Mouse (Mus musculus) regulatory T cell (primary cell): ENCODE results near the gene Gle1.

ENCODE experiments used
- in situ Hi-C: fragments of 300-600 bp; cut with MboI, MseI; formaldehyde crosslinking; loops from one replicate; pipeline ENCODE4 v1.15.1; 2025; ENCODE audit warnings: high pct_unique_total_duplicates

Gle1 gene

GRCm38 (mm10) chr2:29964354-29965249 is 29.4 kb downstream of the Gle1 start:
- in situ Hi-C loops, result no loop called here

DNA sequence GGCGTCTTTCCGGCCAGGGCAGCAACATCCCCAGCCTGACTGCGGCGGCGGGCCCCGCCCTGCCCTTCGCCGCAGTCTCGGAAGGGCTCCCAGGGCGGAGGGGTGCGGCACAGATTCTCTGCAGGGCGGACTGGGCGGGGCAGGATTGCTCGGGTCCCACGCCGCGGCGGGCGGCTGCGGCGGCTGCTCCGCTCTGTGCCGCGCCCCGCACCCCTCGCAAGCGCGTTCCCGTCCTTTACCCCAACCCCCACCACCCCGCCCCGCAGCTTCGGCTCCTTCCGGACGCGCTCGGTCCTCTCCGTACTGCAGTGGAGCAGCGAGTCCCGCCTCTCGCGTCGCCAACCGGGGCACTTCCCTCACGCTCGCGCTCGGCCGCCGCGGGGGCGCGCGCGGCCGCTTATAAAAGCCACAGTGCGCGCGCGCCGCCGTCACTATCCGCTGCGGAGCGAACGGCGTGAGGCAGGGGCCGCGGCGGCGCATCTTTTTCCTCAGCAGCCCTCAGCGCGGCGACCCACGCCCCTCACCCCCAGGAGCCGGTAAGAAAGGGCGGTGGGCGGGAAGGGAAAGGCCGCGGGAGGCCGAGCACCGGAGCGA is 30.1 kb downstream of the Gle1 start, which contains the start of gene Sptan1:
Sptan1 (plus strand) TSS at position 311 of the 594 bp plus-strand sequence.
- in situ Hi-C loops, result no loop called here

- in situ Hi-C loops, result no loop called here
Observed at GRCm38 (mm10) chr2:29965906-29966305, 30.7 kb downstream of the Gle1 start.

DNA sequence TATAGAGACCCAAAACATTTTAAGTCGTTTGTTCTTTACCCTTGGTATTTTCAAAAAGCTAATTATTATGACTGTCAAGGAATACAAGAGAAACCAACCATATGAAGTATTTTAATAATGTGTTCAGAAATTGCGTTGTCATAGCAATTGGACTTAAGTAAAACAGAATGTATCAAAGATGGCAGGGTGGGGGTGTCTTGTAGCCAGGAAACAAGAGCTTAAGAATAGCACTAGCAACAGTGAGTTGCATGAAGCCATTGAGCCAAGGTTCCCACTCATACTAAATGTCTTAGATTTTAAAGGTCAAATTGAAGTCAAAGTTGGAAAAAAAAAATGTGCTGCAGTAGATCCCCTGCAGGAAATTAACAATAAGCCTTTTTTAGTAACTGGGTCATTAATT is 31.6 kb downstream of the Gle1 start:
- in situ Hi-C loops, result no loop called here

- in situ Hi-C loops, result no loop called here
Observed at GRCm38 (mm10) chr2:29967768-29968167, 32.5 kb downstream of the Gle1 start.

DNA sequence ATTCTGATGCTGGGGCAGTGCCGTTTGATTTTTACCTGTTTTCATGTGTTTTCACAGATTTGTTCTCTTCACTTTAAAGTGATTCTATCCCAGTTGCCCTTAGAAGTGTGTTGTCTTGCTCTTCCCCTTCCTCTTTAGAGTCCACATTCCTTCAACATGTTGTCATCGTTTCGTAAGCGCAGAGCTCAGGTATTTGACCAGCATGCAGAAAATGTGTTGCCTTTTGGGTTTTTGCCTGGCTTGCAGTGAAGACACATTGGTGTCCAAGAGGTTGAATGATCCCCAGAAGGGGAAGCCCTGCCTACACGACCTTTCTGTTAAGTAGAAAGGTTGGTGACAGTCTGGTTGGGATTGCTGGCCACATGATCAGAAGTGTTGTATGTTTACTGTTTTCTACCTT is 33.4 kb downstream of the Gle1 start:
- in situ Hi-C loops, result no loop called here

DNA sequence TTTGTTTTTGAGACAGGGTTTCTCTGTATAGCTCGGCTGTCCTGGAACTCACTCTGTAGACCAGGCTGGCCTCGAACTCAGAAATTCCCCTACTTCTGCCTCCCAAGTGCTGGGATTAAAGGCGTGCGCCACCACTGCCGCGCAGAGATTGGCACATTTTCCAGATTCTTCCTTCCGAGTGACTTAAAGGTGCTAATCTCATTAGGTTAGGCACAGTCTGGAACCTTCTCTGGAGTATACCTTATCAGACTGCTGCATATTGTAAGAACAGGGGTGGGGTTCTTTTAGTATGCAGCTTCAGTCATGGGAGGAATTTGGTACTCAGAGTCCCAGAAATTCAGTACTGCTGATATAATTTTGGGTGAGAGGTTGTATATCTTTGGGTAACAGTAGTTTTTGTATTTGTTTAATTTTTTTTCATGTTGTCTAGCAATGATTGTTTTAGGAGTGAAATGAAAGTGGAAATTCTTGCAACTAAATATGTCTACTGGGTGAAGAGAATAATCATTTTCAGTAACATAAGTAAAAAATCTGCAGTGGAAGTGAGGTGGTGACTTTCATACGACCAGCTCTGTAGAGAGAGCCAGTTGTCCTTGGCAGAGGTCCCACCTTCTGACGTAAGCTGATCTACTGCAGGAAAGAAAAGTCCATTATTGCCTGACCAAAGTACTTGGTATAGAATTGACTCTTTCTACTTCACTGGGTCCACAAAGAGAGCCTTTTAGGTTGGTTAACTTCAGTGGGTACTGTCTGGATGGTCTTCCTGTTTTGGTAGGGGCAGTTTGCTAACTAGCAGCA is 36.8 kb downstream of the Gle1 start:
- in situ Hi-C loops, result no loop called here

DNA sequence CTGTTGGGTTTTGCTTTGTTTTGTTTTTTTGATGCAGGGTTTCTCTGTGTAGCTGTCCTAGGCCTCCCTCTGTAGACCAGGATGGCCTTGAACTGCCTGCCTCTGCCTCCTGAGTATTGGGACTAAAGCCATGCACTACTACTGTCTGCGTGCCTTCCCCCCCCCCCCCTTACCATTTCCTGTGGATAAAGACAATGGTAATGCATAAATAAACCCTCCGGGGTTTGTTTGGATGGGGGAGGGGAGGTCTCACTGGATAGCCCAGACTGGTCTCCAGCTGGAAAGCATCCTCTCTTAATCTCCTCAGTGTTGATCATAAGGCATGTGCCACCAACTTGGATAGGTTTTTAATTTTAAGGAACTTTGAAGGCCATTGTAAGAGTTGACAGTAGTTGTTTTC is 38.3 kb downstream of the Gle1 start:
- in situ Hi-C loops, result no loop called here

GRCm38 (mm10) chr2:29977307-29977706 is 42.1 kb downstream of the Gle1 start:
- in situ Hi-C loops, result no loop called here

- in situ Hi-C loops, result no loop called here
Observed at GRCm38 (mm10) chr2:29980661-29981060, 45.4 kb downstream of the Gle1 start.

- in situ Hi-C loops, result no loop called here
Observed at GRCm38 (mm10) chr2:29991962-29992361, 56.7 kb downstream of the Gle1 start.

DNA sequence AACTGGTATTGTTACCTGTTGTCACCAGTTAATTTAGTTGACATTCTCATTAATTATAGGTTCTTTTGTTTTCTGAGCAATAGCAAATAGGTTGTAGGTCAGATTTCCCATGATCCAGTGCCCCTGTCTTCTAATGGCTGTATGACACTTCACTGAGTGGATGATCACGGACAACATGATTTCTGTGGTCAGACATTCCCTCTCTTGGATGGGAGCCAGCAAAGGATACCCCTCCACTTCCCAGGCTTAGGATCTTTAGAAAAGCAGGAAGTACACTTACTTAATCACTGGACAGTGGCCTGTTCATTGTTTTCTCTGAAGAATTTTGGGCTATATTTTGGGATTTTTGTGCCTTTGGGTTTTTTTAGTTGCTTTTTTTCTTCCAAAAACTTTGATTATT is 73.9 kb downstream of the Gle1 start:
- in situ Hi-C loops, result loop anchor here (25.0 kb wide), 1 partner anchor 847 kb away; no protein-coding TSS in a partner anchor
